Mouse (Mus musculus): ENCODE measurements around the gene Ascc2. TPM values are rescaled to one million over a fixed set of nuclear protein-coding genes. Genes with fewer than 3 reads are reported as not detected.
"Not testable (repeated sequence)": the region's sequence is repeated elsewhere in the genome, so short reads cannot be mapped to it uniquely, and the experiment has no call there.

The Ascc2 gene
- polyA plus RNA-seq, 1 experiment, result 54.5 TPM

DNA sequence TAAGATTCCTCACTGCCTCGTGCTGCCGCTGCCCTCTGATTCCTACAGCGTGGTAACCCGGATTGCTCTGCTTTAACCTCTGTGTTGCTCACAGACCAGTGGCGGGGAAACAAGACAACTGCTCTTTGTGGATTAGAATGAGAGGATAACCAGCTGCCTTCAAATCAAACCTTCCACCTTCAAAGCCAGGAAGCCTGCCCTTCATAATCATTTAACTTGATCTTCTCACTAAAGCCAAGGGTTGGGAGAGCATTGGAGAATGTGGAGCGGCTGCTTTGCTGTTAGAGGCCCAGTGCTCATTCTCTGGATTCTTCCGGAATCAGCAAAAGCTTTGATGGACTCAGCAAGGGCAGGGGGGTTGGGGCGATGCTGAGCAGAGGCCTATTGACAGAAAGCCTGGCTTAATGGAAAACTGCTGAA is 7.7 kb upstream of the Ascc2 start:
- H3K27ac ChIP-seq (ENCODE audit: control insufficient read depth, insufficient read depth, low read depth, low read length), result no peak overlapping the region

DNA sequence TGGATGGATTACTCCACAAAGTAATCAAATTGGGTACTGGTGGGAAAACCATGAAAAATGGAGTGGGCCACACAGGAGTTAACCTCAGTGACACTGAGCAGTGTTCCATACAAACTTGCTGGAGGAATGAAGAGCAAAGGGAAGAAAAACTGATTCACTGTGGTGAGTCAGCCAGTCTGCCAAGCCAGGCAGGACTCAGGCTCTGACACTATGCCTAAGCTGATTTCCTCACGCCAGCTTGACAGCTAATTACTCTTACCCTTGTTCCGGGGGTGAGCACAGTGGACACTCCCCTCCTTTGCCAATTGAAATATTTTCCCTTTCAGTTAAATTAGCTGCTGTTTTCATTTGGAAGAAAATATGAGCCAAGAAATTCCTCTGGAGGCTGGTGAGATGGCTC is 4.1 kb upstream of the Ascc2 start:
- Histone ChIP-seq H3K36me3 (ENCODE audit: control insufficient read depth, insufficient read depth, low read length) (no peaks in the 10 kb centered on the region), H3K27me3 (ENCODE audit: control insufficient read depth, insufficient read depth, low read length) (no peaks in the 10 kb centered on the region), H3K4me1 (ENCODE audit: control insufficient read depth, insufficient read depth, low read length) (peaks cover 3% of the 10 kb centered on the region), H3K4me3 (ENCODE audit: control insufficient read depth, low read depth, low read length) (no peak overlapping the region), H3K27ac (ENCODE audit: control insufficient read depth, insufficient read depth, low read depth, low read length) (no peak overlapping the region)
- no peak for TF ChIP-seq CTCF (IDR thresholded peaks at IDR 0.05; ENCODE audit: control insufficient read depth, insufficient read depth, insufficient replicate concordance, low read depth, low read length)
- TF ChIP-seq POLR2A (IDR thresholded peaks at IDR 0.05; ENCODE audit: control insufficient read depth, low read depth, low read length), result no peak

More for the DNA sequence above, 7.7 kb upstream of the Ascc2 start:
- TF ChIP-seq CTCF (IDR thresholded peaks at IDR 0.05; ENCODE audit: control insufficient read depth, insufficient read depth, insufficient replicate concordance, low read depth, low read length) (no peak), POLR2A (IDR thresholded peaks at IDR 0.05; ENCODE audit: control insufficient read depth, low read depth, low read length) (no peak)
- Histone ChIP-seq H3K4me1 (ENCODE audit: control insufficient read depth, insufficient read depth, low read length) (no peaks in the 10 kb centered on the region; the same call in 1 of the 2 replicates), H3K36me3 (ENCODE audit: control insufficient read depth, insufficient read depth, low read length) (no peaks in the 10 kb centered on the region), H3K4me3 (ENCODE audit: control insufficient read depth, low read depth, low read length) (no peak overlapping the region), H3K27me3 (ENCODE audit: control insufficient read depth, insufficient read depth, low read length) (no peaks in the 10 kb centered on the region)

DNA sequence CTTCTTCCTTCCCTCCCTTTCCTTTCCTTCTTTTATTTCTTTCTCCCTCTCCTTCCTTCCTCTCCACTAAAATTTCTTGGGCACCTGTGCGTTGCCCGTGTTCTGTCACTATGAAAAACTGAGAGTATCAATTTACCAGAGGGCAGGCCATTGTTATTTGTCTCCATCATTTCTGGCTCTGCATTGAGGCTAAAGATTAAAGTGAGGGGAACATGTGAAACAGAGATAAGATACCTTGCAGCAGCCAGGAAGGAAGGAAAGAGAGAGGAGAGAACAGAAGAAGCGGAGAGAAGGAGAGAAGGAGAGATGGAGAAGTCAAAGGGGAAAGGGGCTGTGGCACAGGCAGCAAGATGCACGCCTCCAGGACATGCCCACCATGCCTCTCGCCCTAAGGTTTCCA is 3.2 kb upstream of the Ascc2 start:
- no peak overlapping the region for H3K4me3 ChIP-seq (ENCODE audit: control insufficient read depth, low read depth, low read length)
- H3K27ac ChIP-seq (ENCODE audit: control insufficient read depth, insufficient read depth, low read depth, low read length), result no peak overlapping the region
- no peaks in the 10 kb centered on the region for H3K36me3 ChIP-seq (ENCODE audit: control insufficient read depth, insufficient read depth, low read length)
- no peak for TF ChIP-seq CTCF (IDR thresholded peaks at IDR 0.05; ENCODE audit: control insufficient read depth, insufficient read depth, insufficient replicate concordance, low read depth, low read length)
- no peak for TF ChIP-seq POLR2A (IDR thresholded peaks at IDR 0.05; ENCODE audit: control insufficient read depth, low read depth, low read length)
- no peaks in the 10 kb centered on the region for H3K27me3 ChIP-seq (ENCODE audit: control insufficient read depth, insufficient read depth, low read length)
- H3K4me1 ChIP-seq (ENCODE audit: control insufficient read depth, insufficient read depth, low read length), result peaks cover 5% of the 10 kb centered on the region

DNA sequence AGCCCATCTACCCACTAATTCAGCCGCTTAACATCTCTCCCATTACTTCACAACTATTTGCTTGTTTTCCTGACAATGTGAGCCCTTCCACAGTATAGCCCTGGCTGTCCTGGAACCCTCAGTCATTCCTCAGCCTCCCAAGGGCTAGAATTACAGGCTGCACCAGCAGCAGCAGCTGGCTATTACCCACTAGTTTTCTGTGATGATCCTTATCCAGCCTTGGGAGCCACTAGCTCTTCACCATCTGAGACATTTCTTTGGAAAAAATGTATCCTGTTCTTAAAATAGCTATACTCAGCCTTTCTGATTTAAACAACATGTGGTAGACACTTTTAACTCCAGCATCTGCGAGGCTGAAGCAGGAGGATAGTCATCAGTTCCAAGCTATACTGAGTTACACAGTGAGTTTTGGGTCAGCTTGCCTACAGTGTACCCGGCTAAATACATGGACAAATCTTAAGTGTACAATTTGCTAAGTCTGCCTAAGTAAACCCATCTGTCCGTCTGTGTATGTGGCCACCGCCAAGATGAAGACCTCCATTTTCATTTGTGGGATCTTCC is 685 bp upstream of the Ascc2 start:
- Histone ChIP-seq H3K4me3 (ENCODE audit: control insufficient read depth, low read depth, low read length) (peak overlapping the region; percentile 92; the same call in 1 of the 2 replicates), H3K36me3 (ENCODE audit: control insufficient read depth, insufficient read depth, low read length) (no peaks in the 10 kb centered on the region), H3K27me3 (ENCODE audit: control insufficient read depth, insufficient read depth, low read length) (no peaks in the 10 kb centered on the region), H3K27ac (ENCODE audit: control insufficient read depth, insufficient read depth, low read depth, low read length) (peak overlapping the region; percentile 82), H3K4me1 (ENCODE audit: control insufficient read depth, insufficient read depth, low read length) (peaks cover 5% of the 10 kb centered on the region)
- TF ChIP-seq POLR2A (IDR thresholded peaks at IDR 0.05; ENCODE audit: control insufficient read depth, low read depth, low read length), result no peak
- TF ChIP-seq CTCF (IDR thresholded peaks at IDR 0.05; ENCODE audit: control insufficient read depth, insufficient read depth, insufficient replicate concordance, low read depth, low read length), result no peak

DNA sequence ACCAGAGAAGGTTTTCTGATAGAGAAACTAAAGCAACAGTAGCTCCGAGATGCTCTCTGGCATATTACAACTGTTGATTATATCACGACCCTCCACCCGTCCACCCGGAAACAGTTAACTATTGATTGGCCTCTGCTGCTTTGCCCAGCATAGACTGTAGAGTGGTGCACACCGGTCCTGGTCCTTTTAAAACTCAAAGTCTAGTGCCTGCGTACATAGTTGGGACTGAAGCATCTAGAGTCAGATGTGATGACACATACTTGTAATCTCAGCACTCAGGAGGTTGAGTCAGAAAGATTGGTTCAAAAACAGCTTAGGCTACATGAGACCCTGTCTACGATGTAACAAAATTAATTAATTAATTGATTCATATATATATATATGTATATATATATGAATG is 714 bp downstream of the Ascc2 start:
- H3K27ac ChIP-seq (ENCODE audit: control insufficient read depth, insufficient read depth, low read depth, low read length), result peak overlapping the region; percentile 82
- TF ChIP-seq POLR2A (IDR thresholded peaks at IDR 0.05; ENCODE audit: control insufficient read depth, low read depth, low read length) (no peak), CTCF (IDR thresholded peaks at IDR 0.05; ENCODE audit: control insufficient read depth, insufficient read depth, insufficient replicate concordance, low read depth, low read length) (no peak)

DNA sequence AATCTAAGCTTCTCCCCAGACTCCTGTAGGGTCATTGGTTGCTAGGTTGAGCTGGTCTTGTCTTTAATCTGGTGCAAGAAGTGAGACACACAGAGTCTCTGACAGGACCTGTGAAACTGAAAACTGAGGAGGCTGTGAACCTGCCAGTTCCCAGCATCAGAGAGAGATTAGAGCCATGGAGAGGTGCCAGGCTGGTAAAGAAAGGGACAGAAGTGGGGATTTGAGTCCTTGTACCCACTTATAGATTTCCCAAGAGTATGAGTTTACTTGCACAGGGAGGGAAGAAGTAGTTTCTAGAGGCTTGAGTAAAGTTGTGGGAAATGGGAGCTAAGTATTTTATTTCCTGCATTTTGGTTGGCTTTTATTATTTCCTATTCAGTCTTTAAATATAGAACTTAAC is 3.6 kb downstream of the Ascc2 start:
- H3K36me3 ChIP-seq (ENCODE audit: control insufficient read depth, insufficient read depth, low read length), result no peaks in the 10 kb centered on the region; the same call in 1 of the 2 replicates
- no peak for TF ChIP-seq CTCF (IDR thresholded peaks at IDR 0.05; ENCODE audit: control insufficient read depth, insufficient read depth, insufficient replicate concordance, low read depth, low read length)
- TF ChIP-seq POLR2A (IDR thresholded peaks at IDR 0.05; ENCODE audit: control insufficient read depth, low read depth, low read length), result no peak

More for the DNA sequence above, 714 bp downstream of the Ascc2 start:
- Histone ChIP-seq H3K4me1 (ENCODE audit: control insufficient read depth, insufficient read depth, low read length) (peaks cover 5% of the 10 kb centered on the region), H3K27me3 (ENCODE audit: control insufficient read depth, insufficient read depth, low read length) (no peaks in the 10 kb centered on the region), H3K4me3 (ENCODE audit: control insufficient read depth, low read depth, low read length) (peak overlapping the region; percentile 92), H3K36me3 (ENCODE audit: control insufficient read depth, insufficient read depth, low read length) (no peaks in the 10 kb centered on the region; the same call in 1 of the 2 replicates)

DNA sequence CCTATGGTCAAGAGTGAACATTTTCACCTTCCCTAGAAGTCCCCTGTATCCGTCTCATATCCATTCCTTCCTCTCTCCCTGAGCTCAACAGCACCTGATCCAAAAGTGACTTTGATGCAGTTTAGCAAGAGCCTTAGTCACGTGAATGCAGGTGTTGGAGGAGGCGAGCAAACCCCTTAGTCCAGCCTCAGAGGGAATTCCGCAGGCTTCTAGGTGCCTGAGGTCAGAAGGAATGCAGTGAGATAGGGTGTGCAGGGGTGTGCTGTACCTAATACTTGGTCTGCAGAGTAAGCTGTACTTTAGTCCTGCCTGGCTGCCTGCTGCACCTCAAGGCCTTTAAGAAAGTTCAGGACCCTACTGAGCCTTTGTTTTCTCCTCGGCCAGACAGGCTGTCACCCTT is 6.2 kb downstream of the Ascc2 start:
- Histone ChIP-seq H3K4me1 (ENCODE audit: control insufficient read depth, insufficient read depth, low read length) (peaks cover 2% of the 10 kb centered on the region; the same call in 1 of the 2 replicates), H3K27ac (ENCODE audit: control insufficient read depth, insufficient read depth, low read depth, low read length) (no peak overlapping the region), H3K27me3 (ENCODE audit: control insufficient read depth, insufficient read depth, low read length) (no peaks in the 10 kb centered on the region), H3K36me3 (ENCODE audit: control insufficient read depth, insufficient read depth, low read length) (peaks cover 2% of the 10 kb centered on the region; the same call in 1 of the 2 replicates), H3K4me3 (ENCODE audit: control insufficient read depth, low read depth, low read length) (no peak overlapping the region)
- no peak for TF ChIP-seq POLR2A (IDR thresholded peaks at IDR 0.05; ENCODE audit: control insufficient read depth, low read depth, low read length)
- TF ChIP-seq CTCF (IDR thresholded peaks at IDR 0.05; ENCODE audit: control insufficient read depth, insufficient read depth, insufficient replicate concordance, low read depth, low read length), result no peak

More for the DNA sequence above, 3.6 kb downstream of the Ascc2 start:
- no peak overlapping the region for H3K4me3 ChIP-seq (ENCODE audit: control insufficient read depth, low read depth, low read length)
- no peaks in the 10 kb centered on the region for H3K27me3 ChIP-seq (ENCODE audit: control insufficient read depth, insufficient read depth, low read length)
- H3K27ac ChIP-seq (ENCODE audit: control insufficient read depth, insufficient read depth, low read depth, low read length), result no peak overlapping the region
- peaks cover 5% of the 10 kb centered on the region for H3K4me1 ChIP-seq (ENCODE audit: control insufficient read depth, insufficient read depth, low read length)

DNA sequence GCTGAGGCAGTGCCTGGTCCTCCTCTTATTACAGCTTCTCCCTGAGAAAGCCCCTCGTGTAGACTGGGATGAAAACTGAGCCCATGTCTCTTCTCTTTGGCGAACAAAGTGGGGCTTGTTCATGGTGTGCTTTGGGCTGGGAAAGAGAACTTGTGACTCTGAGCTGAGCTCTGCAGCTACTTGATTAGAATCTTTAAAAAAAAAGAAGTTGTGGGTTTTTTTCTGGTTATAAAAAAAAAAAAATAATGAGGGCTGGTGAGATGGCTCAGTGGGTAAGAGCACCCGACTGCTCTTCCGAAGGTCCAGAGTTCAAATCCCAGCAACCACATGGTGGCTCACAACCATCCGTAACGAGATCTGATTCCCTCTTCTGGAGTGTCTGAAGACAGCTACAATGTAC is 7.6 kb downstream of the Ascc2 start:
- H3K36me3 ChIP-seq (ENCODE audit: control insufficient read depth, insufficient read depth, low read length); H3K4me1 ChIP-seq (ENCODE audit: control insufficient read depth, insufficient read depth, low read length); H3K27me3 ChIP-seq (ENCODE audit: control insufficient read depth, insufficient read depth, low read length); H3K4me3 ChIP-seq (ENCODE audit: control insufficient read depth, low read depth, low read length); H3K27ac ChIP-seq (ENCODE audit: control insufficient read depth, insufficient read depth, low read depth, low read length): not testable (repeated sequence)
